Comparison of ENCODE assay signal across 9 mouse cellular contexts in the genomic region with DNA sequence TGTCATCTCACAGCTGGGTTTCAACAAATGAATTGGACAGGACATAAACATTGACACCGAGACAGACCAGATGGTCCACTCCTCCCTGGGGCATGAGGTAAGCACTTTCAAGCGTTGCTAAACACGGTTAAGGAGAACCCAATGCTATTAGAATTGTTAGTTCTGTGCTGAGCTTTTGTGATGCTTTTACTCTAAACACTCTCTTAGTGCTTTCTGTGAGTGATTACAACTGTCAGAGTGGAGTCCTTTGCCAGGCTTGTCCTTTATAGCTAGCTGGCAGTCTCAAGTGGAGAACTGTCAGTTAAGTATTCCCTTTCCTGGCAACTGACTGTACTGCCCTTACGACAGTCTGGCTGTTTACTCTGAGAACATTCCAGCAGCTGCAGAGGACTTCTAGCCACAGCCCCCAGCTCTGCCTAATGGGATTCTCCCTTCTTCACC.
A peak's percentile ranks its signal among the peaks of the same experiment; 100 is the strongest.
DNase-seq lines count a peak whose midpoint lies in the region; ATAC-seq lines count a peak whose summit lies in the region.
"Had no signal": no experiment of that assay in that cellular context is flagged by ENCODE, and none has a peak within 500 bp of the region (broad histone marks: within the 10 kb centered on the region; RNA-seq: fewer than 3 reads in every experiment).

No protein-coding gene starts in this region.

- no peak overlapping the region for H3K4me2 ChIP-seq in neural tube, embryonic 15.5 days

- no peak overlapping the region for H3K27ac ChIP-seq in neural tube, embryonic 15.5 days (replicated peaks)
- H3K27ac ChIP-seq in heart, embryonic 10.5 days, result no peak overlapping the region

- DNase-seq in neural tube, embryonic 10.5 days (ENCODE audit: extremely low spot score, low spot score), result no peak
- DNase-seq in heart, embryonic 10.5 days (ENCODE audit: low spot score), result peak; percentile 76
- peak; percentile 32 for DNase-seq in kidney, postnatal 10 days
- DNase-seq in MN1 (ENCODE audit: low spot score), result no peak
- no peak for DNase-seq in layer of hippocampus, adult 11-12 months (ENCODE audit: low spot score)
- DNase-seq: thymus, postnatal 25 days had no signal

- no peak overlapping the region for H3K4me3 ChIP-seq in neural tube, embryonic 15.5 days (replicated peaks)
- no peak overlapping the region for H3K4me3 ChIP-seq in heart, embryonic 10.5 days
- H3K4me3 ChIP-seq: megakaryocyte, embryonic 14.5 days had no signal

- no peaks in the 10 kb centered on the region for H3K27me3 ChIP-seq in neural tube, embryonic 15.5 days (replicated peaks)
- H3K27me3 ChIP-seq in heart, embryonic 10.5 days (ENCODE audit: insufficient read depth, poor library complexity, severe bottlenecking), result no peaks in the 10 kb centered on the region
- H3K27me3 ChIP-seq: megakaryocyte, embryonic 14.5 days had no signal

- H3K9me3 ChIP-seq in neural tube, embryonic 15.5 days (replicated peaks), result no peaks in the 10 kb centered on the region
- no peaks in the 10 kb centered on the region for H3K9me3 ChIP-seq in heart, embryonic 10.5 days

- no peaks in the 10 kb centered on the region for H3K4me1 ChIP-seq in neural tube, embryonic 15.5 days
- peaks cover 13% of the 10 kb centered on the region; the same call in 1 of the 2 replicates for H3K4me1 ChIP-seq in heart, embryonic 10.5 days
- H3K4me1 ChIP-seq: megakaryocyte, embryonic 14.5 days had no signal

- WGBS in neural tube, embryonic 15.5 days, result 45% methylated on average over 4 of the region's 4 CpGs
- WGBS in heart, embryonic 10.5 days, result 19% methylated on average over 4 of the region's 4 CpGs

- H3K9ac ChIP-seq in neural tube, embryonic 15.5 days (replicated peaks), result no peak overlapping the region

- ATAC-seq in neural tube, embryonic 15.5 days (ENCODE audit: low FRiP score), result peak; percentile 41
- ATAC-seq in inflammation-experienced regulatory T-cells, adult 6 months, result no peak

- no peaks in the 10 kb centered on the region for H3K36me3 ChIP-seq in neural tube, embryonic 15.5 days
- H3K36me3 ChIP-seq in heart, embryonic 10.5 days, result no peaks in the 10 kb centered on the region

Comparison
In these comparisons a context has a peak if more than half of its experiments do, and no peak if none do; other contexts are left out.
1. DNase-seq: peak in heart, embryonic 10.5 days (single experiment) and kidney, postnatal 10 days (single experiment); none in neural tube, embryonic 10.5 days (single experiment), MN1 (single experiment) and layer of hippocampus, adult 11-12 months (single experiment).